Mouse (Mus musculus): ENCODE data around the gene Pcgf5.

DNA sequence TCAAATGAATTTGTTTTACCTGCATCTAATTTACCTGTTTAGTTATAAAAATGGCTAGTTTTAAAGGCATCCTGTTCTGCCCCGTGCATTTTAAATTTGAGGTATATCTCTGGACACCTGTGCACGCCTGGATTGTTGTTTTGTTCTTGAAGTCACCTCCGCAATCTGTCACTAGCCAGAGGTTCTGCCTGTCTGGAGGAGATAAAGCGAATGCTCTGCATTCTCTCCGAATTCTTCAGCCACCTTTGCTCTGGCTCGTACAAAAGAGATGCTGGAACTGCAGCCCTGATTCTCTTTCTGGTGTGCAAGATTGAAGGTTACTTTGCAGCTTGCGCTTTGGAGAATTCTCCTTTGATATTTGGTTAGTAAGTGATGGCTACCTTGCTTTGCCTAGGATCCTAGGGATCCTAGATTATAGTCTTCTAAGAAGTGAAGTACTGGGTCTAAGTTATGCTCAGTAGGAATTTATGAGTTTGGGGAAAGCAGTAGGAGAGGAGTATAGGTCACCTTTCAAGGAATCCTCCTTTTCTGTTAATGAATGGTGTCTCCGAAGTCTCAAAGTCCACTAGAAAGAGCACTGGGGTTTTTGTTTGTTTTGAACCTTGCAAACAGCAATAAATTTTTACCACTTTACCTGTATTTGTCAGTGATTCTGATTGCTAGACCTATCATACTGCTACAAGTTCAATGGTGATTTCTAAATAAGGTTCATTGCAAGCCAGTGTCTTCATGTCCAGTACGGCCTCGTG, 60.4 kb downstream of the Pcgf5 start:
- no peak for TF ChIP-seq CTCF (IDR thresholded peaks at IDR 0.05; ENCODE audit: low read depth)
- no peak for TF ChIP-seq EP300 (optimal IDR thresholded peaks at IDR 0.05)

Data from stomach, postnatal 0 days (tissue).